Mouse (Mus musculus): ENCODE measurements around the gene Actr5. TPM values are rescaled to one million over a fixed set of nuclear protein-coding genes. Genes with fewer than 3 reads are reported as not detected.

Actr5 gene
- polyA plus RNA-seq, 1 experiment from 2014 or later: 6.3 TPM

DNA sequence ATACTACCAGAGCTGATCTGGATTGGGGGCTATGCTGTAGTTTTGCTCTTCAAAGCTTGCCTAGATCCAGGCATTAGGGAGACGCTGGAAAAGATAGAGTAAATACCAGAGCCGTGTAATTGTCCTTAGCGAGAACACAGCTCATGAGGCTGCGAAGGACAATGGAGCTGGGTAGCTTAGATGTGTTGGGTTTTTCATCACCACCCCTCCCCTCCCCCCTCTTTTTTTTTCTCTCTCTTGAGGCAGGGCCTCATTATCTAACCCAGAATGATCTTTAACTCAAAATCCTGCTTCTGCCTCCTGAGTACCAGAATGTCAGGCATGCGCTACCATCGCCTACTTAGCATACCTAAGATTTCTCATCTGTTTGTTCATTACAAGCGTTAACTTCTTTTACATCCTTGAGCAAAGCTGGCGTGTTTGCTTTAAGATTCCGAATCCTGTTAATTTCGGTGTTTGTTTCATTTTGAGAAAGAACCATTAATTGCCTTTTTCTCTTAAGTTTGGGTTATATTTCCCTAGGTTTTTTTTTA, 55.7 kb downstream of the Actr5 start:
- Histone ChIP-seq H3K9me3 (replicated peaks) (no peaks in the 10 kb centered on the region), H3K27ac (no peak overlapping the region), H3K4me1 (replicated peaks) (no peaks in the 10 kb centered on the region), H3K4me2 (no peak overlapping the region), H3K4me3 (replicated peaks) (no peak overlapping the region), H3K36me3 (no peaks in the 10 kb centered on the region), H3K27me3 (no peaks in the 10 kb centered on the region), H3K9ac (no peak overlapping the region)
- no peak for DNase-seq
- ATAC-seq (ENCODE audit: low read depth): no peak
- 79% methylated on average over 10 of the region's 10 CpGs for WGBS (ENCODE audit: insufficient replicate concordance)

DNA sequence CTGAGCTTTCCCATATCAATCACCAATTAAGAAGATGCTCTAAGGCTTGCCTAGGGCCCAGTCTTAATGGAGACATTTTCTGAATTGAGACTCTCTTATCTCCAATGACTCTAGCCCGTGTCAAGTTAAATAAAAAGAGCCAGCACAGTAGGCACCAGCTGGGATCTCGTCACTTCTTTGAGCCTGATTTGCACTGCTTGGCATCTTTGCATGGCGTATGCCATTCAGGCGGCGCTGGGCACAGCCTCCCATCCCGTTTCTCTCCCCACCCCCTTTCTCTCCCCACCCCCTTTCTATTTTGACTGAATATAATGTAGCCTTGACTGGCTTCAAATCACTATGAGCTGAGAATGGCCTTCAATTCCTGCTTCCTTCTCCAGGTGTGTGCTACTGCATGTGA, 57.0 kb downstream of the Actr5 start:
- Histone ChIP-seq H3K9ac (no peak overlapping the region), H3K4me1 (replicated peaks) (no peaks in the 10 kb centered on the region), H3K9me3 (replicated peaks) (no peaks in the 10 kb centered on the region), H3K27me3 (no peaks in the 10 kb centered on the region), H3K4me3 (replicated peaks) (no peak overlapping the region), H3K4me2 (no peak overlapping the region), H3K36me3 (no peaks in the 10 kb centered on the region), H3K27ac (no peak overlapping the region)
- no peak for DNase-seq
- 69% methylated on average over 6 of the region's 6 CpGs for WGBS (ENCODE audit: insufficient replicate concordance)
- ATAC-seq (ENCODE audit: low read depth): no peak

DNA sequence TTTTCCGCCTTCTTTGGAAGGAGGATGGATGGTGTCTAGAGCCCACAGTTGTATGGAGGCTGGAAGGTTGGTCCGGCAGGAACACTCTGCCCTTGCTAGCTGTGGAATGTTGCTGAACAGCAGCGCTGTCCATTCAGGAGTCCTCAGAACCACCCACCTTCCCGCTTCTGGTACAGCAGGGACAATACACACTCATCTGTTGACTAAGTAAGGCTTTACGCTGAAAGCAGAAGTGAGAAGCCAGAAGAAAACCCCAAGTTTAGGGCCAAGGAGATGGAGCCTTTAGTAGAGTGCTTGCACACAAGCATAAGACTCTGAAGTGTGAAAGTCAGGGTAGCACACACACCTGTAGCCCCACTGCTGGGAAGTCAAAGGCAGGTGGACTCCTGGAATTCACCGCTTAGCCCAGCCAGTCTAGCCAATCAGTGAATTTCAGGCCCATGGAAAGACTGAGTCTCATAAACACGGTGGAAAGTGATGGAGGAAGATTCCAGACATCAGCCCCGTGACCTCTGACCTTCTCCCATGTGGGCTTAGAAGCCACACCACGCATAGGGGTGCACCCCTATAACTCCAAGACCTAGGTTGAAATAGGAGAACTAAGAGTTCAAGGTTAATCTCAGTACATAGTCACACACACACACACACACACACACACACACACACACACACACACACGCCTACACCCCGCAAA, 57.8 kb downstream of the Actr5 start:
- Histone ChIP-seq H3K27me3 (no peaks in the 10 kb centered on the region), H3K36me3 (no peaks in the 10 kb centered on the region), H3K4me1 (replicated peaks) (no peaks in the 10 kb centered on the region), H3K9me3 (replicated peaks) (no peaks in the 10 kb centered on the region), H3K9ac (no peak overlapping the region), H3K4me3 (replicated peaks) (no peak overlapping the region), H3K27ac (no peak overlapping the region), H3K4me2 (no peak overlapping the region)
- DNase-seq (no peak), ATAC-seq (ENCODE audit: low read depth) (no peak)
- WGBS (ENCODE audit: insufficient replicate concordance): 40% methylated on average over 11 of the region's 11 CpGs

DNA sequence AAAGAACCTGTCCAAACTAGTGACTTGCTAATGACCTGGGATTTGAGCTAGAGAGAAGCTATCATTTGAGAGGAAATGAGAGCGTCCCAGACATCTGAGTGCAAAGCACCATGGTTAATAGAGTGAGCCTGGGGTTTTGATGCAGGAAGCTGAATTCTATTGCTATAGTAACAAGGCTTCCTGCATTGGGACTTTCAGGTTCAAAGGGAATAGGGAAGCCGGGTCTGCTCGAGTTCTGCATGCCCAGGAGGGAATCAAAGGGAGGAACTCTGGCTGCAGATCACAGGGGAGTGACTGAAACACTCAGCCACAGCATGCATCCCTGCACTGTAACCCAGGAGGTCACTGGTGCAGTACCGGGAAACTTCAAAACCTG, 58.3 kb downstream of the Actr5 start:
- WGBS (ENCODE audit: insufficient replicate concordance): 22% methylated on average over 4 of the region's 4 CpGs
- Histone ChIP-seq H3K9ac (no peak overlapping the region), H3K27ac (no peak overlapping the region), H3K9me3 (replicated peaks) (no peaks in the 10 kb centered on the region), H3K4me3 (replicated peaks) (no peak overlapping the region), H3K36me3 (no peaks in the 10 kb centered on the region), H3K4me1 (replicated peaks) (no peaks in the 10 kb centered on the region), H3K27me3 (no peaks in the 10 kb centered on the region), H3K4me2 (no peak overlapping the region)
- ATAC-seq (ENCODE audit: low read depth) (no peak), DNase-seq (no peak)

DNA sequence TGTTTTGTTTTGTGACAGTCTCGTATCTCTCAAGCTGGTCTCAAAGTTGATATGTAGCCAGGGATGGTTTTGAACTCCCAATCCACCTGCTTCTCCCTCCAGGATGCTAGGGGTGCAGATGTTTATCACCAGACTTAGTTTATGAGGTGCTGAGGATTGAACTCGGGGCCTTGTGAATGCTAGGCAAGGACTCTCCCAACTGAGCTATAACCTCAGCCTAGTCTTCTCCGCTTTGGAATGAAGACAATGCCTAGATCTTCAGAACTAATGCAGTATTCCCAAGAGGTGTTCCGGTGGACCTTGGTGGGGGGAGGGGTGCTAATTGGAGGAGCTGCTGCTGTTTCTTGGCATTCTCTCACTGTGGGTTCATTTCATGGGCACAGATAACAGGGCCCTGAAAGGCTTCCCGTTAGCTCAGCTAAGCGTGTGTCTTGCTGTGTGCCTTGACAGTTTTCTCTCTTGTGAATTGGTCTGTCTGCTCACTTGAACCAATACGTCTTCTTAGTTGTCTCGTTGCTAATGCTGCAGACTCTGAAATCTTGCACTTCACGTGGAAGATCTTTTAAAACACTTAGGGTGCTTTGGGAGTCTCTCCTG, 59.7 kb downstream of the Actr5 start:
- no peak overlapping the region for H3K4me2 ChIP-seq
- no peaks in the 10 kb centered on the region for H3K9me3 ChIP-seq (replicated peaks)
- 58% methylated on average over 9 of the region's 9 CpGs for WGBS (ENCODE audit: insufficient replicate concordance)
- no peak overlapping the region for H3K4me3 ChIP-seq (replicated peaks)
- H3K27ac ChIP-seq: no peak overlapping the region
- H3K4me1 ChIP-seq (replicated peaks): peaks cover 5% of the 10 kb centered on the region; the same call in 1 of the 2 replicates
- H3K27me3 ChIP-seq: no peaks in the 10 kb centered on the region
- H3K36me3 ChIP-seq: no peaks in the 10 kb centered on the region
- DNase-seq: no peak
- no peak overlapping the region for H3K9ac ChIP-seq
- no peak for ATAC-seq (ENCODE audit: low read depth)

DNA sequence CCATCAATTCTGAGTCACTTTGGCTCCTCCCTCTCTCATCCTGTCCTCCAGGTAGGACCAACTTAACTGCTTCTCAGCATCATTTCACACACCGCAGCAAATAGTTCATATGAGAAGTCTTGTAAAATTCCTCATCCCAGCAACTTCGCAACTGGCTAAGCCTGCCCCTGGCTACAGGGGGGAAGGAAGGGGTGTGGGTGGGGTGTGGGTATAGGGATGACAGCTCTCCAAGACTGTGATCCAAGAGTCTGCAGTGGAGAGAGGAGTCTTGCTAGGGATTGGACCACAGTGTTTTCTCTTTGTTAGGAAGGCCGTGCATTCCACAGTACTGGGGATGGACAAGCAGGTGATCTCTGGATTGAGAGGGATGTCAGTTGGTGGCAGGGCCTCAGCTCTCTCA, 60.2 kb downstream of the Actr5 start:
- Histone ChIP-seq H3K4me1 (replicated peaks) (peaks cover 5% of the 10 kb centered on the region; the same call in 1 of the 2 replicates), H3K9ac (no peak overlapping the region), H3K4me2 (no peak overlapping the region), H3K9me3 (replicated peaks) (no peaks in the 10 kb centered on the region), H3K27me3 (no peaks in the 10 kb centered on the region), H3K27ac (no peak overlapping the region), H3K36me3 (no peaks in the 10 kb centered on the region), H3K4me3 (replicated peaks) (no peak overlapping the region)
- DNase-seq (no peak), ATAC-seq (ENCODE audit: low read depth) (no peak)
- 84% methylated on average over 3 of the region's 3 CpGs for whole genome bisulfite sequencing (ENCODE audit: insufficient replicate concordance)

DNA sequence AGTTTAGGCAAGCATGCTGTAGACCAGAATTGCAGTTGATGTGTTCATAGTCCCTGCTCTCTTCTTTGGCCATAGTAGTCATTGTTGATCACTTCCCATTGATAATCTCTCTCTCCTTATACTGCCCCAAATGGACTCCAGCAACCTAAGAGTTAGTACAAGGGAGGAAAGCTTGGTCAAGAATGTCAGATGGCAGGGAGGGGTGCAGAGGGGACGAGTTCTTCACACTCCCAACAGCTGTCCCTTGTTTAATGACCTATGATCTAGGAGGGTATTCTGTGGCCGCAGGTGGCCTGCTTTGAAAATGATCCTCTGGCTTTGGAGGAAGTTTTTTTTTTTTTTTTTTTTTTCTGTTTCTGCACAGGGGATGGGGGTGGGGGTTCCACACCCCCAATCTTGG, 61.7 kb downstream of the Actr5 start:
- no peak overlapping the region for H3K4me3 ChIP-seq (replicated peaks)
- 52% methylated on average over 2 of the region's 2 CpGs for WGBS (ENCODE audit: insufficient replicate concordance)
- H3K4me1 ChIP-seq (replicated peaks): peaks cover 5% of the 10 kb centered on the region; the same call in 1 of the 2 replicates
- no peak overlapping the region for H3K27ac ChIP-seq
- no peak for ATAC-seq (ENCODE audit: low read depth)
- no peaks in the 10 kb centered on the region for H3K9me3 ChIP-seq (replicated peaks)
- DNase-seq: no peak
- H3K4me2 ChIP-seq: no peak overlapping the region
- H3K36me3 ChIP-seq: no peaks in the 10 kb centered on the region
- no peak overlapping the region for H3K9ac ChIP-seq
- no peaks in the 10 kb centered on the region for H3K27me3 ChIP-seq

DNA sequence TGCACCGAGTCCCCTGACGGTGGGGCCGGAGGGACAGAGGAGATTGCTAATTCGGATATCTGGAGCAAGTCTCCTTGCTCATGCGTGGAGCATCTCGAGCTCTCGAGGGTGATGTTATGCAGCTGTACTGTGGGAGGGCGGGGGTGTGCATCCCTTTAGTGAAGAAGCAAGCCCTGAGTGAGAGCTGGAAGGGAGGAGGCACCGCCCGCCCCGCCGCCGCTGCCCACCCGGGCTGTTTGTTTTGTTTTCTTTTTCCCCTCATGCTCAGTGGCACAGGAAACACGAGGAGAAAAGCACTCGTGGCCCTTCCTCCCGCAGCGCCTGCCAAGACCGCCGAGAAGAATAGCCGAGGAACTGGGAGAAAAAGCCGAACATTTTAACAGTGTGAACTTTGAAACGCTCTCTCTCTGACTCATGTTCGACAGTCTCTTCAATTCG, 63.1 kb downstream of the Actr5 start:
- DNase-seq: no peak
- Histone ChIP-seq H3K27me3 (no peaks in the 10 kb centered on the region), H3K27ac (no peak overlapping the region), H3K4me2 (no peak overlapping the region), H3K36me3 (no peaks in the 10 kb centered on the region), H3K4me1 (replicated peaks) (peaks cover 5% of the 10 kb centered on the region; the same call in 1 of the 2 replicates), H3K9me3 (replicated peaks) (no peaks in the 10 kb centered on the region), H3K4me3 (replicated peaks) (no peak overlapping the region), H3K9ac (no peak overlapping the region)
- ATAC-seq (ENCODE audit: low read depth): no peak
- WGBS (ENCODE audit: insufficient replicate concordance): 30% methylated on average over 25 of the region's 25 CpGs

MicroRNAs encoded within 50 kb of the gene (microRNA counts, 519-probe panel; counts per million panel counts)
- microRNA mmu-miR-3474: 114 counts per million

Small RNA genes lying within 50 kb of the gene (microRNA-seq; reads per million reads assigned to microRNA genes)
- gene Mir3474: 1.8 reads per million

Other genes with a start within 250 kb of the Actr5 start
- gene Snhg11, start 249.2 kb upstream of the Actr5 start, polyA plus RNA-seq (2015; fragmentation: Nextera tagmentation; extraction: Ambion mirVana): 1.4 and 1.5 TPM in 2 replicates
- 6.0 and 6.3 TPM in 2 replicates for gene Ralgapb, start 215.0 kb upstream of the Actr5 start, polyA plus RNA-seq (2015; fragmentation: Nextera tagmentation; extraction: Ambion mirVana)
- not detected in 2 replicates for gene Adig, start 122.3 kb upstream of the Actr5 start, polyA plus RNA-seq (2015; fragmentation: Nextera tagmentation; extraction: Ambion mirVana)
- not detected in 2 replicates for gene Arhgap40, start 112.1 kb upstream of the Actr5 start, polyA plus RNA-seq (2015; fragmentation: Nextera tagmentation; extraction: Ambion mirVana)
- gene Slc32a1, start 14.1 kb upstream of the Actr5 start, polyA plus RNA-seq (2015; fragmentation: Nextera tagmentation; extraction: Ambion mirVana): not detected in 2 replicates
- gene Ppp1r16b, start 40.5 kb downstream of the Actr5 start, polyA plus RNA-seq (2015; fragmentation: Nextera tagmentation; extraction: Ambion mirVana): 1.3 TPM in 2 replicates
- 15.7 and 18.1 TPM in 2 replicates for gene Fam83d, start 143.2 kb downstream of the Actr5 start, polyA plus RNA-seq (2015; fragmentation: Nextera tagmentation; extraction: Ambion mirVana)
- gene Dhx35, start 169.9 kb downstream of the Actr5 start, polyA plus RNA-seq (2015; fragmentation: Nextera tagmentation; extraction: Ambion mirVana): 4.4 and 4.8 TPM in 2 replicates

Data from liver, embryonic 13.5 days (tissue).